Mouse (Mus musculus) limb, embryonic 14.5 days (tissue): Measurements from ENCODE around the gene Washc3. TPM values are rescaled to one million over a fixed set of nuclear protein-coding genes. Genes with fewer than 3 reads are reported as not detected.

ENCODE experiments used
- ATAC-seq: fragments of 200-750 bp; cut with Nextera tagmentation; 2 replicates; pipeline ENCODE4 v1.8.0; 2017; ENCODE audit warnings: low read depth, moderate number of reproducible peaks, moderate TSS enrichment; ENCODE audit not compliant: low FRiP score
- DNase-seq: peaks from one replicate; pipeline ENCODE4 v3.0.0-alpha.2; 2015; ENCODE audit warnings: low spot score
- H3K27ac ChIP-seq: fragments of 300-500 bp; sonication (generic); replicated peaks from 2 replicates; pipeline ENCODE4 v1.5.1; 2014; ENCODE audit warnings: low read depth, mild to moderate bottlenecking, low read length, moderate library complexity, mixed read lengths
- H3K27me3 ChIP-seq: fragments of 300-500 bp; sonication (generic); 2 replicates; pipeline ENCODE4 v1.6.1; 2014; ENCODE audit warnings: low read length, mixed read lengths; ENCODE audit not compliant: control insufficient read depth, insufficient read depth
- H3K36me3 ChIP-seq: fragments of 300-500 bp; sonication (generic); 2 replicates; pipeline ENCODE4 v1.6.1; 2014; ENCODE audit warnings: mild to moderate bottlenecking, low read length, moderate library complexity, mixed read lengths; ENCODE audit not compliant: control insufficient read depth, insufficient read depth
- H3K4me1 ChIP-seq: fragments of 300-500 bp; sonication (generic); 2 replicates; pipeline ENCODE4 v1.6.1; 2014; ENCODE audit warnings: antibody characterized with exemption, low read length, mixed read lengths; ENCODE audit not compliant: control insufficient read depth, insufficient read depth
- H3K4me2 ChIP-seq: fragments of 300-500 bp; sonication (generic); replicated peaks from 2 replicates; pipeline ENCODE4 v1.6.1; 2014; ENCODE audit warnings: low read depth, mild to moderate bottlenecking, low read length, moderate library complexity; ENCODE audit not compliant: severe bottlenecking
- H3K4me3 ChIP-seq: fragments of 300-500 bp; sonication (generic); replicated peaks from 2 replicates; pipeline ENCODE4 v1.5.1; 2014; ENCODE audit warnings: low read length
- H3K9ac ChIP-seq: fragments of 300-500 bp; sonication (generic); 2 replicates; pipeline ENCODE4 v1.6.1; 2014; ENCODE audit warnings: mild to moderate bottlenecking, low read depth, low read length, moderate library complexity; ENCODE audit not compliant: severe bottlenecking
- H3K9me3 ChIP-seq: fragments of 300-500 bp; sonication (generic); 2 replicates; pipeline ENCODE4 v1.6.1; 2016; ENCODE audit warnings: low read length; ENCODE audit not compliant: control insufficient read depth
- POLR2A ChIP-seq: fragments of 200-500 bp; IDR thresholded peaks from 2 replicates; pipeline ENCODE4 v1.8.0; 2012; ENCODE audit warnings: inconsistent platforms, mild to moderate bottlenecking, moderate library complexity, borderline replicate concordance; ENCODE audit not compliant: insufficient read depth, insufficient read length; ENCODE audit errors: extremely low read depth
- WGBS: fragments of 180-500 bp; shearing (Covaris S2); extraction: QIAGEN DNeasy Blood & Tissue Kit; methylation state at CpG from one replicate; pipeline ENCODE4 v1.1.7; 2014; 5-methylcytosine and 5-hydroxymethylcytosine counted together
- polyA plus RNA-seq, 2 experiments: library from polyadenylated mRNA; depleted of rRNA in 1 of 2; stranded (reverse) in 1 of 2; unstranded in 1 of 2; fragments of >200 nt; fragmentation: Nextera tagmentation in 1 of 2; extraction: Ambion mirVana in 1 of 2; gene quantifications; 2 replicates each; pipeline versions ENCODE4 v1.2.1 to v1.2.3; 2012 to 2014

The Washc3 gene
- polyA plus RNA-seq, 2 experiments: 27.4 to 55.9 TPM

GRCm38 (mm10) chr10:88231671-88232070, 30.8 kb downstream of the Washc3 start:
- Histone ChIP-seq H3K4me2 (no peak overlapping the region), H3K27ac (0 out of 2 replicates have a peak overlapping the region, but pooled peaks have one; percentile 33), H3K9ac (no peak overlapping the region), H3K4me3 (no peak overlapping the region), H3K27me3 (no peaks in the 10 kb centered on the region), H3K36me3 (0 out of 2 replicates have a peak, but pooled peaks cover 4% of the 10 kb centered on the region), H3K9me3 (no peaks in the 10 kb centered on the region), H3K4me1 (peaks cover 4% of the 10 kb centered on the region)
- ATAC-seq: no peak
- no peak for DNase-seq
- no peak for TF ChIP-seq POLR2A
- WGBS: 56% methylated on average over 8 of the region's 8 CpGs

GRCm38 (mm10) chr10:88232765-88233164, 31.9 kb downstream of the Washc3 start:
- Histone ChIP-seq H3K9me3 (no peaks in the 10 kb centered on the region), H3K27me3 (no peaks in the 10 kb centered on the region), H3K36me3 (peaks cover 4% of the 10 kb centered on the region; the same call in 1 of the 2 replicates), H3K4me2 (no peak overlapping the region), H3K9ac (no peak overlapping the region), H3K4me1 (peaks cover 4% of the 10 kb centered on the region), H3K27ac (no peak overlapping the region), H3K4me3 (no peak overlapping the region)
- WGBS: 91% methylated on average over 2 of the region's 2 CpGs
- no peak for TF ChIP-seq POLR2A
- no peak for DNase-seq
- ATAC-seq: no peak

GRCm38 (mm10) chr10:88244681-88245080, 43.8 kb downstream of the Washc3 start:
- DNase-seq (no peak), ATAC-seq (no peak)
- no peak overlapping the region for H3K4me3 ChIP-seq
- no peak for TF ChIP-seq POLR2A
- H3K9me3 ChIP-seq: 0 out of 2 replicates have a peak, but pooled peaks cover 3% of the 10 kb centered on the region
- no peaks in the 10 kb centered on the region; the same call in 1 of the 2 replicates for H3K36me3 ChIP-seq
- H3K27me3 ChIP-seq: no peaks in the 10 kb centered on the region
- H3K27ac ChIP-seq: no peak overlapping the region
- no peak overlapping the region for H3K9ac ChIP-seq
- no peak overlapping the region for H3K4me2 ChIP-seq
- no peaks in the 10 kb centered on the region for H3K4me1 ChIP-seq
- 46% methylated on average over 13 of the region's 13 CpGs for WGBS

- ATAC-seq (no peak), DNase-seq (no peak)
- Histone ChIP-seq H3K4me2 (no peak overlapping the region), H3K27ac (no peak overlapping the region), H3K9ac (no peak overlapping the region), H3K36me3 (no peaks in the 10 kb centered on the region), H3K4me3 (no peak overlapping the region), H3K27me3 (no peaks in the 10 kb centered on the region), H3K4me1 (no peaks in the 10 kb centered on the region), H3K9me3 (no peaks in the 10 kb centered on the region)
- TF ChIP-seq POLR2A: no peak
- WGBS: 82% methylated on average over 3 of the region's 3 CpGs
These were observed 49.4 kb downstream of the Washc3 start for GRCm38 (mm10) chr10:88250300-88250699.

- 54% methylated on average over 9 of the region's 9 CpGs for WGBS
- no peak for TF ChIP-seq POLR2A
- Histone ChIP-seq H3K9ac (no peak overlapping the region), H3K27me3 (no peaks in the 10 kb centered on the region), H3K4me3 (no peak overlapping the region), H3K4me1 (no peaks in the 10 kb centered on the region), H3K4me2 (no peak overlapping the region), H3K36me3 (no peaks in the 10 kb centered on the region), H3K9me3 (no peaks in the 10 kb centered on the region), H3K27ac (no peak overlapping the region)
- no peak for DNase-seq
- ATAC-seq: no peak
These were observed 51.4 kb downstream of the Washc3 start for GRCm38 (mm10) chr10:88252121-88252862.
